Mouse (Mus musculus) small intestine, adult 2 months (tissue): ENCODE measurements around the gene Tubgcp6. TPM values are rescaled to one million over a fixed set of nuclear protein-coding genes. Genes with fewer than 3 reads are reported as not detected.
A peak's percentile ranks its signal among the peaks of the same experiment; 100 is the strongest.

Experiments
- H3K27ac ChIP-seq: fragments of 200-500 bp; 2 replicates; pipeline ENCODE4 v1.5.1; 2012; ENCODE audit warnings: low read depth, low read length, control low read depth, inconsistent platforms; ENCODE audit not compliant: insufficient read depth
- H3K27me3 ChIP-seq: fragments of 200-500 bp; 2 replicates; pipeline ENCODE4 v1.6.1; 2012; ENCODE audit warnings: mild to moderate bottlenecking, moderate library complexity, low read length, inconsistent platforms; ENCODE audit not compliant: control insufficient read depth, insufficient read depth
- H3K36me3 ChIP-seq: fragments of 200-500 bp; 2 replicates; pipeline ENCODE4 v1.6.1; 2012; ENCODE audit warnings: mild to moderate bottlenecking, low read length, control low read depth, inconsistent platforms; ENCODE audit not compliant: control insufficient read depth, insufficient read depth
- H3K4me1 ChIP-seq: fragments of 200-500 bp; 2 replicates; pipeline ENCODE4 v1.6.1; 2012; ENCODE audit warnings: low read length, inconsistent platforms, mixed read lengths; ENCODE audit not compliant: control insufficient read depth, insufficient read depth, insufficient read length
- H3K4me3 ChIP-seq: fragments of 200-500 bp; 2 replicates; pipeline ENCODE4 v1.5.1; 2012; ENCODE audit warnings: low read depth, mild to moderate bottlenecking, control low read depth, inconsistent platforms, low read length, moderate library complexity
- CTCF ChIP-seq: fragments of 200-500 bp; IDR thresholded peaks from 2 replicates; pipeline ENCODE4 v1.5.1; 2012; ENCODE audit warnings: low read depth, mild to moderate bottlenecking, control low read depth, inconsistent platforms, low read length, moderate library complexity, mixed read lengths; ENCODE audit not compliant: insufficient replicate concordance, insufficient read length; ENCODE audit errors: extremely low read depth
- POLR2A ChIP-seq: fragments of 200-500 bp; IDR thresholded peaks from 2 replicates; pipeline ENCODE4 v1.6.1; 2012; ENCODE audit warnings: low read depth, mild to moderate bottlenecking, control low read depth, inconsistent platforms, low read length, moderate library complexity
- WGBS: fragments of 180-500 bp; shearing (Covaris S2); methylation state at CpG from one replicate; pipeline ENCODE4 v1.1.7; 2018; 5-methylcytosine and 5-hydroxymethylcytosine counted together
- polyA plus RNA-seq: library from polyadenylated mRNA; depleted of rRNA; stranded (reverse); fragments of >200 nt; gene quantifications from 2 replicates; pipeline ENCODE4 v1.2.3, GENCODE M21; 2012

Tubgcp6 gene
- polyA plus RNA-seq, 1 experiment: 29.0 TPM

DNA sequence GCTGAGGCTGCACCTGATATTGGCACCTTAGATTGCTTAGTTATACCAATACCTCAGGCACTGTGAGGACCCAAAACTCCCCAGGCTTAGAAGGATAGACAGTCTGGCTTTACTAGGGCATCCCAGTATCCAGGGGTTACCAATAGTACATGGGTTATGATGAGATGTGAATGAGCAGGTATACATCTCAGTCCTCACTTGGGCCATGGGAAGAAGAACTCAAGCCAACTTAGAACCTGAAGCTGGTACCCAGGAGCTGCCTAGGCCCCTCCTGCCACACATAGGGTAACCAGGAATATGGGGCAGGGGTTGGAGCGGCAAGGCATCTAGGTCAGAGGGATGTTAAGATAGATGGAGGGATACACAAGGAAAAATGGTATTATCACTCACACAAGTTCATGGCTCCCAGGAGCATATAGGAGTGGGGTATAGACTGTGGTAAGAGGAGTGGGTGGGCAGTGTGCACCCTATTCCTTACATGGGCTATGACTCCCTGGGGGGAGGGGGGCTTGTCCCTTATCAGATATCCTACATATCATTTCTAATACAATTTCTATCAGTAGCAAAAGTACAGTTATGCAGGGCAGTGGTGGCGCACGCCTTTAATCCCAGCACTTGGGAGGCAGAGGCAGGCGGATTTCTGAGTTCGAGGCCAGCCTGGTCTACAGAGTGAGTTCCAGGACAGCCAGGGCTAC lies 13.7 kb upstream of the Tubgcp6 start:
- WGBS: 86% methylated on average over 5 of the region's 5 CpGs
- no peak overlapping the region for H3K27ac ChIP-seq
- no peaks in the 10 kb centered on the region for H3K36me3 ChIP-seq
- peaks cover 24% of the 10 kb centered on the region for H3K27me3 ChIP-seq
- no peak overlapping the region for H3K4me3 ChIP-seq
- TF ChIP-seq CTCF (no peak), POLR2A (no peak)
- H3K4me1 ChIP-seq: peaks cover 4% of the 10 kb centered on the region

DNA sequence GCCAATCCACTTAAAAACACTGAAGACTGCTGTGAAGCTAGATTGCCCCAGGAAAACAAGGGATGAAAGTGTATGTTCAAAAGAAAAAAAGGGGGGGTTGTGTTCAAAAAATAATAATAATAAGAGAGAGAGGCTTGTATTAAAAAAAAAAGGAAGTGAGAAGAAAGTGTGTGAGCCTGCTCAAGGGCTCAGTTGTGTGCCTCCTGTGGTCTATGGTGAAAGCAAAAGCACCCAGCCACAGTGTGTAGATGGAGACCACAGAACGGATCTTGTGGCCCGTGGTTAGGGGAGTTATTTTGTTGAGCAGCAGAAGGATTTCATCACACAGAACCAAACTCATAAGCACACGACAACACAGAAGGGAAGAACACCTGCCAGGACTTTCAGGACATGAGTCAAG lies 8.4 kb upstream of the Tubgcp6 start:
- TF ChIP-seq CTCF: no peak
- TF ChIP-seq POLR2A: no peak
- Histone ChIP-seq H3K27me3 (no peaks in the 10 kb centered on the region), H3K4me1 (peaks cover 10% of the 10 kb centered on the region; the same call in 1 of the 2 replicates), H3K36me3 (no peaks in the 10 kb centered on the region), H3K27ac (no peak overlapping the region), H3K4me3 (no peak overlapping the region)
- whole genome bisulfite sequencing: 75% methylated on average over 3 of the region's 3 CpGs

DNA sequence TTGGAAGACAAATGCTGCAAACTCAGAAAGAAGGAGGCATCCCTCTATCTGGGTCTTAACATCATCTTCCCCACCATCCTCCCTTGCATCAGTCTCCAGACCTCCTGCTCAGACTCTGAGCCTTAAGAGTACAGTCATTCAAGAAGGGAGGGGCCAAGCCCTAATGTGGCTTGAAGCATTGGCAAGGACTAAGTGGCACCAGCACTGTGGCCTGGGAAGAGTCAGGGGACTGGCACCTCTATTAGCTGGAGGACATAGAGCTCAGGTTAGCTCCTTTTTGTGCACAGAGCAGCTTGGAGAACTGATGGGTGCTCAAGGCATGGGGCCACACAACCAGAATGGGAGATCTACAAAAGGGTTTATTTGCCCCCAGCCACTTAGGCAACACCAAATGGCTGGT lies 7.3 kb upstream of the Tubgcp6 start:
- no peak for TF ChIP-seq POLR2A
- no peak for TF ChIP-seq CTCF
- H3K4me1 ChIP-seq: peaks cover 10% of the 10 kb centered on the region; the same call in 1 of the 2 replicates
- H3K27ac ChIP-seq: no peak overlapping the region
- H3K27me3 ChIP-seq: no peaks in the 10 kb centered on the region
- no peaks in the 10 kb centered on the region for H3K36me3 ChIP-seq
- H3K4me3 ChIP-seq: no peak overlapping the region

DNA sequence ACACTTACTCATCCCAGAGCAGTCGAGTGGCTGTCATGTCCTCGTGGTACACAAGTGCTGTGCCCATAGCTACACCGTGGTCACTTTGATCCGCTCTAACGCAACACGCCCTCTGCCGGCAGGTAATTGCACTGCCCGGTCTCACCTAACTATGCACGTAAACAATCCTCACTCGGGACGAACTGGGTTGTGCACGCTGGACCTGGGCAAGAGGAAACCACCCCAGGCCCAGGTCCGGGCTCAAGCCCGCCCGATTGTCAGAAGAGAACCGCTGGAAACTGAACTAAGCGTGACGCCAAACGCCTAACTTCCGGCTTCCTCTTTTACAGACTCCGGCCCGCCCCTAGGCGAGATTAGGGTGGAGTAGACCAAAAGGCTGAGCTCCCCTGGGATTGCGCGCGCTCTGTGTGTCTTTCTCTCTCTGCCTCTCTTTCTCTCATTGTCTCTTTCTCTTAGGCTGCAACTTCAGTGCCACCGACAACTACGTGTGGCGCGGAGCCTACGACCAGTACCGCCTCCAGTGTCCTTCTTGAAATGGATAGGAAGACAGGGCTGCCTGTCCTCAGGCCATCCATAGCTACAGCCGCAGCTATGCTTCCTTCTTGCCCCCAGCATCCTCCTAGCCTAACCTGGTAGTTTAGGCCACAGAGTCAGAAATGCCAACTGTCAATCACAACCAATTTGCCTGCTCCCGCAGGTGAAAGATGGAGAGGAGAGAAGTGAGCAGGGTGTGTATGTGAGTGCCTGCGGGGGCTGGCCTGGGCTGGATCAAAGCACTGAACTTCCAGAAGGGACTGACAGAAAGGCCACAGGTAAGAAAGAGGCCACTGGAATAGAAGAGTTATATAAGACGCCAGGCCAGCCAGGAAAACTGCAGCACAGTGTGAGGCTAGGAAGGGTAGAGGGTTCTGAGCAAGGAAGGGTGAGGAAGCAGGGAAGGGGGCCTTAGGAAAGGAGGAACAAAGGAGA lies 5.8 kb upstream of the Tubgcp6 start, which contains the start of gene Hdac10:
Hdac10 (minus strand) TSS at position 319 of the 969 bp plus-strand sequence.
- Histone ChIP-seq H3K27ac (peak within 1 kb of the TSS; percentile 88), H3K27me3 (no peaks in the 10 kb centered on the region), H3K36me3 (no peaks in the 10 kb centered on the region), H3K4me3 (peak within 1 kb of the TSS; percentile 81), H3K4me1 (peaks cover 11% of the 10 kb centered on the region; the same call in 1 of the 2 replicates)
- WGBS: 3% methylated on average over 36 of the region's 36 CpGs
- TF ChIP-seq POLR2A (peak; percentile 65), CTCF (peak; percentile 98; the same call in 1 of the 2 replicates)

DNA sequence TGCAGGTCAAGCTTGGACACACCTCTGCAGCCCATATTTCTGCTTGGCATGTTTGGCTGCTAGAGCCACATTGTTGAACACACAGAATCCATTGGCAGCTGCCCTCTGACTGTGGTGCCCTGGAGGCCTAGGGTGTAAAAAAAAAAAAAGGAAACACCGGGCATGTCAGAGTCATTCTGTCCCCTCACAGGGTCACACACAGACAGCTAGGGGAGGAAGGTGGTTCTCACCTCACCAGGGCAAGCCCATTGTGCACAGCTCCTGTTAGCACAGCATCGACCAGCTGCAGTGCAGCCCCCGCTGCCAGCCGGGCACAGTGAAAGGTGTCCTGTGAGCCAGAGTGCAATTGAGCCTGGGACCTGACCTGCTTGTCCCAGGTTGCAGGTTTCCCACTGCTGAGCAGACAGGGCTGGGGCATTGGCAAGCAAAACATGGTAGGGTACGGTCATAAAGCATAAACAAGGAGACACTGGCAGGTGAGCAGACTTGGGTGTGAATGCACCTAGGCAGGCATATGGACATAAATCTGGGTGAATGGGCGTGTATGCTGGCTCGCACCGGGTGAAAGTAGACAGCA lies 4.5 kb upstream of the Tubgcp6 start:
- Histone ChIP-seq H3K27ac (no peak overlapping the region), H3K27me3 (no peaks in the 10 kb centered on the region), H3K36me3 (no peaks in the 10 kb centered on the region), H3K4me1 (peaks cover 17% of the 10 kb centered on the region), H3K4me3 (peak overlapping the region; percentile 81)
- TF ChIP-seq CTCF (no peak), POLR2A (no peak)
- 39% methylated on average over 8 of the region's 8 CpGs for WGBS

DNA sequence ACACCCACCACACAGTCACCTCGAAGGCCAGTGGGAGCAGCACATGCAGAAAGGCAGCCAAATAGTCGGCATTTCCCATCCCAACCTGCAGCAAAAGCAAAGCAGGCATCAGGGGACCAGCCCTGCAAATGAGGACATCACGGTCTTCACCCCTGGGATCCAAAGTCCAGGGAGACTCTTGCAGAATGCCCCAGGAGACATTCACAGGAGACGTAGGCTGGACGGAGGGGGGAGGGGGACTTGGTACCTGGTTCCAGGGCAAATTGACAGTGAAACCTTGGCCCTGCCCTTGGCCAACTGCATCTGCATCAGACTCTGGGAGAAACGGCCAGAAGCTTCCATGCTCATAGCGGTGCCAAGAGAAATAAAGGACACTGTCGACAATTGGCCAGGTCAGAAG lies 3.7 kb upstream of the Tubgcp6 start:
- TF ChIP-seq POLR2A: no peak
- no peak for TF ChIP-seq CTCF
- Histone ChIP-seq H3K27ac (no peak overlapping the region), H3K4me1 (peaks cover 21% of the 10 kb centered on the region), H3K27me3 (no peaks in the 10 kb centered on the region), H3K4me3 (no peak overlapping the region), H3K36me3 (no peaks in the 10 kb centered on the region)
- WGBS: 89% methylated on average over 8 of the region's 8 CpGs
